Mouse (Mus musculus) cortical plate, adult 2 months (tissue): ENCODE data around the gene Pitpnb.

Experiments used
- CTCF ChIP-seq: fragments of 200-500 bp; IDR thresholded peaks from 2 replicates; pipeline ENCODE4 v1.5.1; 2011; ENCODE audit warnings: mild to moderate bottlenecking, control low read depth, low read length; ENCODE audit not compliant: insufficient read depth; ENCODE audit errors: extremely low read depth
- POLR2A ChIP-seq: fragments of 200-500 bp; IDR thresholded peaks from 2 replicates; pipeline ENCODE4 v1.6.1; 2011; ENCODE audit warnings: mild to moderate bottlenecking, low read length, control low read depth; ENCODE audit not compliant: insufficient read depth; ENCODE audit errors: extremely low read depth

GRCm38 (mm10) chr5:111414192-111414591 lies 83.6 kb downstream of the Pitpnb start:
- TF ChIP-seq CTCF (peak; percentile 76), POLR2A (no peak)
